Mouse (Mus musculus) MEL (cell line): ENCODE results near the gene Creb3l1.

Experiments
- CTCF ChIP-seq, 3 experiments: IDR thresholded peaks in 2 of 3; conservative IDR thresholded peaks in 1 of 3; 2 replicates each; pipeline ENCODE4 v1.5.1; 2011 to 2012; ENCODE audit warnings: low read length in 3 of 3, low read depth in 2 of 3, mild to moderate bottlenecking in 2 of 3, improper control_type of control experiment in 1 of 3, inconsistent platforms in 1 of 3, mixed read lengths in 1 of 3, moderate library complexity in 1 of 3; ENCODE audit not compliant: control insufficient read depth in 1 of 3, insufficient read depth in 1 of 3, poor library complexity in 1 of 3, severe bottlenecking in 1 of 3
- MXI1 ChIP-seq: IDR thresholded peaks from 2 replicates; pipeline ENCODE4 v1.6.1; 2011; ENCODE audit warnings: mild to moderate bottlenecking, low read depth, low read length, improper control_type of control experiment
- POLR2A ChIP-seq, 2 experiments: IDR thresholded peaks; 2 replicates each; pipeline ENCODE4 v1.6.1; 2011 to 2012; ENCODE audit warnings: low read length in 2 of 2, mild to moderate bottlenecking in 2 of 2, control low read depth in 1 of 2, improper control_type of control experiment in 1 of 2, low read depth in 1 of 2, moderate library complexity in 1 of 2; ENCODE audit not compliant: control insufficient read depth in 1 of 2, insufficient read depth in 1 of 2, poor library complexity in 1 of 2

- TF ChIP-seq CTCF (IDR thresholded peaks at IDR 0.05 in 2 of 3, conservative IDR thresholded peaks at IDR 0.05 in 1 of 3; ENCODE audit: control insufficient read depth in 1 of 3, insufficient read depth in 1 of 3, low read depth in 2 of 3, low read length in 3 of 3, poor library complexity in 1 of 3, severe bottlenecking in 1 of 3) (no peak), MXI1 (no peak), POLR2A (IDR thresholded peaks at IDR 0.05; ENCODE audit: control insufficient read depth in 1 of 2, insufficient read depth in 1 of 2, low read depth in 1 of 2, low read length in 2 of 2, poor library complexity in 1 of 2) (no peak)
Observed at GRCm38 (mm10) chr2:91977960-91978359, 46.3 kb downstream of the Creb3l1 start.
